Mouse (Mus musculus) gastrocnemius, adult 2 months (tissue): ENCODE measurements around the gene Usp54. TPM values are rescaled to one million over a fixed set of nuclear protein-coding genes. Genes with fewer than 3 reads are reported as not detected.
A peak's percentile ranks its signal among the peaks of the same experiment; 100 is the strongest.
"Not testable (repeated sequence)": the region's sequence is repeated elsewhere in the genome, so short reads cannot be mapped to it uniquely, and the experiment has no call there.

Source experiments
- DNase-seq: peaks from one replicate; pipeline ENCODE4 v3.0.0; 2022
- H3K27ac ChIP-seq: fragments of 200-600 bp; 2 replicates; pipeline ENCODE4 v1.8.1; 2022; ENCODE audit warnings: mild to moderate bottlenecking
- H3K4me3 ChIP-seq: fragments of 200-600 bp; 2 replicates; pipeline ENCODE4 v1.8.1; 2022; ENCODE audit warnings: mild to moderate bottlenecking, moderate library complexity
- CTCF ChIP-seq: fragments of 200-600 bp; IDR thresholded peaks from 2 replicates; pipeline ENCODE4 v1.8.1; 2022; ENCODE audit warnings: antibody characterized with exemption, mild to moderate bottlenecking, moderate library complexity
- intact Hi-C: fragments of 180-260 bp; cut with DNase I; formaldehyde crosslinking; loops from one replicate; pipeline ENCODE4 v1.15.1; 2025
- total RNA-seq, 2 experiments: library from RNA; stranded (reverse); gene quantifications; 2 replicates each; pipeline ENCODE4 v1.2.3; 2021

Gene Usp54
- total RNA-seq, 2 experiments from 2014 or later = 4.9 to 6.3 TPM

- DNase-seq = no peak
- Histone ChIP-seq H3K27ac (no peak overlapping the region), H3K4me3 (no peak overlapping the region)
- peak; percentile 17; the same call in 1 of the 2 replicates for TF ChIP-seq CTCF
- intact Hi-C loops = loop anchor here (5.0 kb wide), 1 partner anchor 63 kb away; the partner anchor contains the start of gene Usp54
Measured at GRCm38 (mm10) chr14:20578822-20579407, 61.9 kb downstream of the Usp54 start.

GRCm38 (mm10) chr14:20576179-20576578, 64.7 kb downstream of the Usp54 start:
- TF ChIP-seq CTCF = peak; percentile 90
- intact Hi-C loops = loop anchor here (1.0 to 5.0 kb wide), 2 partner anchors 66 to 82 kb away; partner anchors contain the start of gene Usp54
- H3K27ac ChIP-seq = peak overlapping the region; percentile 77
- H3K4me3 ChIP-seq = peak overlapping the region; percentile 45
- peak; percentile 75 for DNase-seq

GRCm38 (mm10) chr14:20573196-20573595, 67.7 kb downstream of the Usp54 start:
- H3K4me3 ChIP-seq, DNase-seq, H3K27ac ChIP-seq, intact Hi-C loops: not testable (repeated sequence)

DNA sequence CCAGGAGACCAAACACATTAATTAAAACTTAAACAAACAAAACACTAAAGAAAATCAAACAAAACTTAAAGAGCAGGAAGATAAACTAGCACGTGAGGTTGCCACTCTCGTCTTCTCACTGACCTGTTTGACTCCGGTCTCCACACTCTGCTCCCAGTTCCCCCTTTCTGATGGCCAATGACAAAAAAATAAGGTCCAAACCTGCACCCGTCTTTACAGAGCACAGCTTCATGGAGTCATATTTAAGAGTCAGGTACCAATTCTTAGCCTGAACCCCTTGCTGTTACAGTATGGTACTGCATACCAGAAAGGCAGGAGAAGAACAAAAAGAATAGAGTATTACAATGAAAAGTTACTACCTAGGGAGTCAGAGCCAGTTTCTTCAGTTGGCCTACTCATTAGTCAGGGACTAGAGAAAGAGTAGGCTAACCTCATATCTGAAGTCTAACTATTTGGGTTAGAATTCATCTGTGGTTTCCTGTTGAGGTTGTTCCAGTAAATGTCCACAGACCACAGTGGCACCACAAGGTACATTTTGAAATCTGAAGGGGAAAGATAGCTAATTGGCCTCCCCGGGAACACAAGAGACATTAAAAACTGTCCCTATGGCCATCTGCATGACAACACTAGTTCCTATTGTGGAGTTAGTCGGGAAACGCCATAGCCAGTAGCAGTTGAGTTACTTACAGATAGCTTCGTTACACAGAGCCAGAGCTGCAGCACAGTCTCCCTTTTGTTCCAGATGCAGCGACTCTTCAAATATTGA, 75.4 kb downstream of the Usp54 start:
- no peak for TF ChIP-seq CTCF
- Histone ChIP-seq H3K27ac (no peak overlapping the region), H3K4me3 (no peak overlapping the region)
- DNase-seq = no peak
- intact Hi-C loops = no loop called here

GRCm38 (mm10) chr14:20564692-20565091, 76.2 kb downstream of the Usp54 start:
- no peak overlapping the region for H3K27ac ChIP-seq
- H3K4me3 ChIP-seq = no peak overlapping the region
- TF ChIP-seq CTCF = peak; percentile 59
- intact Hi-C loops = loop anchor here (1.0 kb wide), 1 partner anchor 166 kb away; no protein-coding TSS in a partner anchor
- DNase-seq = peak; percentile 68

DNA sequence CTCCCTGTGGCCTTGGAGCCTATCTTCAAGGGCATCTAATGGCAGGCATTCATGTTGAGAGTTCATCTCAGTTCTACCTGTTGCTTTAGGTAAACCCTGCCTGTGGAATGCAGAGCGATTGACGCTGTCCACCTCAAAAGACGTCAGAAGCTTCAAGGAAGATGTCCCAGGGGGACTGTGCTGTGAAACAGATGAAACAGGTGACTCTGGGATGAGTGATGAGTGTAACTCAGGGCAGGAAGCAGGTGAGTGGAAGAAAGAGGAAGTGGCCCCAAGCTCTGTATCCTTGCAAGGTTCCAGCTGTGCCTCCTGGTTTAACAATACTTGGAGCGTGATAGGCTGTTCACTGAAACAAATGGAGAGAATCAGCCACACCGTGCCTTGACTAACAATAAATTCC, 79.0 kb downstream of the Usp54 start:
- no peak for TF ChIP-seq CTCF
- no peak for DNase-seq
- H3K27ac ChIP-seq = no peak overlapping the region
- H3K4me3 ChIP-seq = no peak overlapping the region
- intact Hi-C loops = no loop called here

DNA sequence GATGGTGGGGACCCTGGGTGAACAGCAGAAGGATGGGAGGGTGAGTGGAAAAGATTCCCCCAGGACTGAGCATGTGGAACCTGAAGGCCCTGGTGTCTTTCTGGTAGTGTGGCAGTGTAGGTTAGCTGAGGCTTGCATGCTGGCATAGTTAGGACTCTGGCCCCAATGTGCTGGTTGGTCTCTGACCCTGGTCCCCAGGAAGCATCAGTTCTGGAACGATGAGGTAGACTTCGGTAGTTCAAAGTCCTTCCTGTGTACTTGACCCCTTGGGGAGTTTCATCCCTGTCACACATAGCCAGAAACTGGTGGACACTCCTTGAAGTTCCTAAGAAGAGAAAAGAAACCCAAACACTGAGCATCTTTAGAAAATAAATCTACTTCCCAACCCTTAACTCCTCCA, 90.7 kb downstream of the Usp54 start:
- H3K27ac ChIP-seq = no peak overlapping the region
- no peak overlapping the region for H3K4me3 ChIP-seq
- DNase-seq = no peak
- TF ChIP-seq CTCF = no peak
- intact Hi-C loops = no loop called here

DNA sequence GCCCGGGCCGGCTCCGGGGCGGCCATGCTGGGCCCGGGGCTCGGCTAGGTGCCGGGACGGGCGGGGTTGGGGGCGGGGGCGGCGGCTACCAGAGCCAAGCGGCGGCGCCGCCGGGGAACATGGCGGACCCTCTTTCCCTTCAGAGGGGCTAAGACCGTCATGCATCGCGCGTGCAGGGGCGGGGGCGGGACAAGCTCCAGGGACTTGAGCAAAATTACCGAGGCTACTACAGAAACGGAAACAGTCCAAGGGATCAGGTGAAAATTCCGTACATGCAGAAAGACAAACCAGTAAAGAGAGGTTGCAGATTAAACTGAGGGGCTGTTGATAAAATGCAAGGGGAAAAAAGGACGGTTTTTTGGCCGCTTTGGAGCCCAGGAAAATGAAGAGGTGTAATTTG, 94.4 kb downstream of the Usp54 start, which contains the start of gene Ppp3cb:
TSS of gene Ppp3cb (minus strand) at position 159 of the 400 bp plus-strand sequence.
- DNase-seq = peak; percentile 89
- Histone ChIP-seq H3K4me3 (peak within 1 kb of the TSS; percentile 99), H3K27ac (peak within 1 kb of the TSS; percentile 98)
- no peak for TF ChIP-seq CTCF
- intact Hi-C loops = loop anchor here (5.0 kb wide), 2 partner anchors 69 to 154 kb away; partner anchors contain the start of gene Mrps16

- TF ChIP-seq CTCF = no peak
- Histone ChIP-seq H3K4me3 (peak overlapping the region; percentile 99), H3K27ac (peak overlapping the region; percentile 98)
- DNase-seq = peak; percentile 98
- intact Hi-C loops = loop anchor here (5.0 kb wide), 2 partner anchors 68 to 153 kb away; partner anchors contain the start of gene Mrps16
Measured at GRCm38 (mm10) chr14:20545529-20546331, 95.1 kb downstream of the Usp54 start.

DNA sequence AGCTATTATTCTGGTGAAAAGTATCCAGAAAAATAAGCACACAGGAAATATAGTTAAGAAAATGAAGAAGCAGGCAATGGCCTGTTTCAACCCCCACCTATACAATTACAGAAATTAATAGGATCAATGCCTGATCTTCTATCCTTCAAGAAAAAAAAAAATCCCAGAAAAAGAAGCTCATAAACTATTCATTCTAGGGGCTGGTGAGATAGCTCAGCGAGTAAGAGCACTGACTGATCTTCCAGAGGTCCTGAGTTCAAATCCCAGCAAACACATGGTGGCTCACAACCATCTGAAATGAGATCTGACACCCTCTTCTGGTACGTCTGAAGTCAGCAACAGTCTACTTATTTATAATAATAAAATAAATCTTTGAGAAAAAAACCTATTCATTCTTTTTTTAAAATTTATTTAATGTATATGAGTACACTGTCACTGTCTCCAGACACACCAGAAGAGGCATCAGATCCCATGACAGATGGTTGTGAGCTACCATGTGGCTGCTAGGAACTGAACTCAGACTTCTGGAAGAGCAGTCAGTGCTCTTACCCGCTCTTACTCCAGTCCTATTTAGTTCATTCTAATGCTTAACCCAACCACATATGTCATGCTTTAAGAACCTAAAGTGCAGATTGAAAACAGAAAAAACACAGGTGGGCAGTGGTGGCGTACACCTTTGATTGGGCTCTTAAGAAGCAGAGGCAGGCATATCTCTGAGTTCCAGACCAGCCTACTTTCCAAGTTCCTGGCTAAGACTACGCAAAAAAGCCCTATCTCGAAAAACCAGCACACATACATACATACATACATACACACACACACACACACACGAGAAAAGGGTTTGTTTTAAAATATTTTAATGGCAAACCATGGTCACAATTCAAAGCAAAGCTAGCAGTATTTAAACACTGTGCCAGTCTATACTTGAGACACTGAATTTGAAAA, 96.1 kb downstream of the Usp54 start:
- Histone ChIP-seq H3K4me3 (peak overlapping the region; percentile 99), H3K27ac (peak overlapping the region; percentile 98)
- no peak for TF ChIP-seq CTCF
- intact Hi-C loops = loop anchor here (5.0 kb wide), 2 partner anchors 67 to 152 kb away; partner anchors contain the start of gene Mrps16
- no peak for DNase-seq

- no peak for TF ChIP-seq CTCF
- intact Hi-C loops = no loop called here
- no peak overlapping the region for H3K4me3 ChIP-seq
- no peak overlapping the region for H3K27ac ChIP-seq
- no peak for DNase-seq
Measured at GRCm38 (mm10) chr14:20529643-20530042, 111.2 kb downstream of the Usp54 start.
